In genomic region chr17:48960161-48960698, GRCm38 (mm10) we compare ENCODE assay signal across 9 mouse cellular contexts. TPM values are rescaled to one million over a fixed set of nuclear protein-coding genes. Genes with fewer than 3 reads are reported as not detected.
DNase-seq lines count a peak whose midpoint lies in the region; ATAC-seq and TF ChIP-seq lines count a peak whose summit lies in the region.
"Had no signal": no experiment of that assay in that cellular context is flagged by ENCODE, and none has a peak within 500 bp of the region (broad histone marks: within the 10 kb centered on the region; RNA-seq: fewer than 3 reads in every experiment).

No protein-coding gene starts in this region.

- no peaks in the 10 kb centered on the region for H3K27me3 ChIP-seq in embryonic facial prominence, embryonic 12.5 days
- H3K27me3 ChIP-seq in heart, embryonic 16.5 days (ENCODE audit: control insufficient read depth, insufficient read depth, low read length): no peaks in the 10 kb centered on the region
- no peaks in the 10 kb centered on the region for H3K27me3 ChIP-seq in midbrain, embryonic 14.5 days (ENCODE audit: control insufficient read depth, insufficient read depth, low read length)
- H3K27me3 ChIP-seq: megakaryocyte, embryonic 14.5 days had no signal

- H3K36me3 ChIP-seq in ES-E14 (ENCODE audit: control insufficient read depth, insufficient read depth, low read length, poor library complexity, severe bottlenecking): no peaks in the 10 kb centered on the region
- H3K36me3 ChIP-seq in embryonic facial prominence, embryonic 12.5 days: no peaks in the 10 kb centered on the region
- no peaks in the 10 kb centered on the region for H3K36me3 ChIP-seq in heart, embryonic 16.5 days (ENCODE audit: control insufficient read depth, insufficient read depth)
- no peaks in the 10 kb centered on the region for H3K36me3 ChIP-seq in midbrain, embryonic 14.5 days (ENCODE audit: control insufficient read depth, insufficient read depth, low read length)

- ATAC-seq in embryonic facial prominence, embryonic 12.5 days (ENCODE audit: insufficient number of reproducible peaks, insufficient read depth, low FRiP score, low TSS enrichment): peak; percentile 77
- ATAC-seq in heart, embryonic 16.5 days (replicated peaks; ENCODE audit: extremely low read depth, insufficient read depth, low FRiP score): peak; percentile 80
- ATAC-seq in midbrain, embryonic 14.5 days (ENCODE audit: low FRiP score, low TSS enrichment): no peak
- no peak for ATAC-seq in erythroblast, adult 5-6 weeks (replicated peaks; ENCODE audit: low FRiP score, poor library complexity, severe bottlenecking)

- peaks cover 0 to 16% of the 10 kb centered on the region in 2 experiments; a peak in 2 of 4 replicates for H3K4me1 ChIP-seq in ES-E14 (ENCODE audit: control insufficient read depth in 2 of 2, insufficient read depth in 2 of 2, low read length in 2 of 2, poor library complexity in 1 of 2)
- H3K4me1 ChIP-seq in embryonic facial prominence, embryonic 12.5 days: peaks cover 7% of the 10 kb centered on the region
- H3K4me1 ChIP-seq in heart, embryonic 16.5 days (ENCODE audit: control insufficient read depth, insufficient read depth, low read length): peaks cover 4% of the 10 kb centered on the region; the same call in 1 of the 2 replicates
- peaks cover 8% of the 10 kb centered on the region for H3K4me1 ChIP-seq in midbrain, embryonic 14.5 days (ENCODE audit: control insufficient read depth, insufficient read depth, low read length)
- H3K4me1 ChIP-seq: megakaryocyte, embryonic 14.5 days had no signal

- peak overlapping the region; percentile 66 for H3K9ac ChIP-seq in ES-E14 (ENCODE audit: insufficient read depth, low read depth, low read length, poor library complexity, severe bottlenecking)
- H3K9ac ChIP-seq in embryonic facial prominence, embryonic 12.5 days: no peak overlapping the region
- H3K9ac ChIP-seq in heart, embryonic 16.5 days (ENCODE audit: low read length): no peak overlapping the region
- H3K9ac ChIP-seq in midbrain, embryonic 14.5 days (replicated peaks; ENCODE audit: low read length): no peak overlapping the region

- H3K27ac ChIP-seq in ES-E14 (ENCODE audit: insufficient read depth, low read depth, low read length, poor library complexity, severe bottlenecking): peak overlapping the region; percentile 41; the same call in 1 of the 2 replicates
- 0 out of 2 replicates have a peak overlapping the region, but pooled peaks have one; percentile 30 for H3K27ac ChIP-seq in embryonic facial prominence, embryonic 12.5 days
- H3K27ac ChIP-seq in heart, embryonic 16.5 days (ENCODE audit: low read length): no peak overlapping the region
- no peak overlapping the region for H3K27ac ChIP-seq in midbrain, embryonic 14.5 days (replicated peaks; ENCODE audit: low read depth, low read length)

- 3% methylated on average over 13 of the region's 16 CpGs for WGBS in embryonic facial prominence, embryonic 12.5 days
- 4% methylated on average over 10 of the region's 16 CpGs for WGBS in heart, embryonic 16.5 days
- 6% methylated on average over 16 of the region's 16 CpGs for WGBS in midbrain, embryonic 14.5 days

- no peak for DNase-seq in ES-E14 (ENCODE audit: low read depth, low spot score)
- peak; percentile 72 for DNase-seq in kidney, postnatal 14 days
- peak; percentile 67 for DNase-seq in midbrain, embryonic 14.5 days
- DNase-seq in layer of hippocampus, adult 11-12 months (ENCODE audit: low spot score): no peak
- no peak for DNase-seq in cerebellum, adult 9-11 months

- in situ Hi-C loops in ES-E14 (cut with MboI; ENCODE audit: low sequenced_read_pairs in 2 of 2, unreplicated experiment in 2 of 2): no loop called here

- H3K9me3 ChIP-seq in ES-E14 (ENCODE audit: control insufficient read depth, insufficient read depth, low read depth, low read length): no peaks in the 10 kb centered on the region
- H3K9me3 ChIP-seq in embryonic facial prominence, embryonic 12.5 days: no peaks in the 10 kb centered on the region
- no peaks in the 10 kb centered on the region for H3K9me3 ChIP-seq in heart, embryonic 16.5 days (replicated peaks; ENCODE audit: control insufficient read depth, low read length)
- H3K9me3 ChIP-seq in midbrain, embryonic 14.5 days (ENCODE audit: control insufficient read depth, low read length): no peaks in the 10 kb centered on the region

- peak overlapping the region; percentile 46 to 49; a peak in 3 of 4 replicates for H3K4me3 ChIP-seq in ES-E14 (ENCODE audit: insufficient read depth in 1 of 2, low read depth in 1 of 2, low read length in 2 of 2, poor library complexity in 1 of 2, severe bottlenecking in 1 of 2)
- H3K4me3 ChIP-seq in embryonic facial prominence, embryonic 12.5 days: peak overlapping the region; percentile 23
- peak overlapping the region; percentile 24 for H3K4me3 ChIP-seq in heart, embryonic 16.5 days (ENCODE audit: low read length)
- H3K4me3 ChIP-seq in midbrain, embryonic 14.5 days (replicated peaks; ENCODE audit: low read depth, low read length): no peak overlapping the region
- H3K4me3 ChIP-seq: megakaryocyte, embryonic 14.5 days had no signal

- H3K4me2 ChIP-seq in embryonic facial prominence, embryonic 12.5 days (replicated peaks): peak overlapping the region; percentile 50
- H3K4me2 ChIP-seq in heart, embryonic 16.5 days (ENCODE audit: low read depth, low read length): peak overlapping the region; percentile 51
- H3K4me2 ChIP-seq in midbrain, embryonic 14.5 days (ENCODE audit: low read length): peak overlapping the region; percentile 42

TF ChIP-seq in ES-E14, 5 proteins besides CTCF, POLR2A, EP300 and RAD21:
- TF ChIP-seq MAFK (IDR thresholded peaks at IDR 0.05; ENCODE audit: insufficient read depth, low read depth, low read length) (no peak), ZNF384 (IDR thresholded peaks at IDR 0.05; ENCODE audit: low read depth, low read length) (no peak), CHD2 (IDR thresholded peaks at IDR 0.05; ENCODE audit: low read depth, low read length) (no peak), ZC3H11A (IDR thresholded peaks at IDR 0.05; ENCODE audit: borderline replicate concordance, low read depth, low read length) (no peak), HCFC1 (IDR thresholded peaks at IDR 0.05; ENCODE audit: borderline replicate concordance, insufficient read depth, low read length) (no peak)

RNA-seq across cellular contexts. Expression of gene Lrfn2, which starts 28.1 kb away (rescaled TPM):
- total RNA-seq in ES-E14 (2012; rRNA removed): 0.11 and 0.13 TPM in 2 replicates
- polyA plus RNA-seq in embryonic facial prominence, embryonic 12.5 days (2016; fragmentation: Nextera tagmentation; extraction: Ambion mirVana): 0.42 and 0.82 TPM in 2 replicates
- polyA plus RNA-seq in heart, embryonic 16.5 days (2015; fragmentation: Nextera tagmentation; extraction: Ambion mirVana): 0.08 and 0.20 TPM in 2 replicates
- polyA plus RNA-seq in midbrain, embryonic 14.5 days (2014; fragmentation: Nextera tagmentation; extraction: Ambion mirVana): 5.3 and 7.9 TPM in 2 replicates
- total RNA-seq in erythroblast, adult 5-6 weeks (2015; ENCODE audit: low replicate concordance): not detected in 2 replicates
- not detected in 2 replicates for total RNA-seq in erythroblast, adult 5-6 weeks (2017; ENCODE audit: low replicate concordance)

Comparison
In these comparisons a context has a peak if more than half of its experiments do, and no peak if none do; other contexts are left out.
1. DNase-seq: peak in kidney, postnatal 14 days (single experiment) and midbrain, embryonic 14.5 days (single experiment); none in ES-E14 (single experiment), layer of hippocampus, adult 11-12 months (single experiment) and cerebellum, adult 9-11 months (single experiment).
2. H3K27ac ChIP-seq: peak in ES-E14 (single experiment) and embryonic facial prominence, embryonic 12.5 days (single experiment); none in heart, embryonic 16.5 days (single experiment) and midbrain, embryonic 14.5 days (single experiment).
3. ATAC-seq: peak in embryonic facial prominence, embryonic 12.5 days (single experiment) and heart, embryonic 16.5 days (single experiment); none in midbrain, embryonic 14.5 days (single experiment) and erythroblast, adult 5-6 weeks (single experiment).
4. Peak in every context shown above with its lines, with median percentiles within 50 percentile points of each other: H3K4me2 ChIP-seq.